Mouse (Mus musculus) adrenal gland, adult 18-20 months (tissue): ENCODE results near the gene Qrfpr. TPM values are rescaled to one million over a fixed set of nuclear protein-coding genes. Genes with fewer than 3 reads are reported as not detected.

ENCODE experiments used
- DNase-seq, 2 experiments: peaks; one replicate each; pipeline ENCODE4 v3.0.0; 2021 to 2022; ENCODE audit warnings: low spot score in 2 of 2
- total RNA-seq, 2 experiments: library from RNA; stranded (reverse); gene quantifications; 1 replicate in 1 of 2; 2 replicates in 1 of 2; pipeline ENCODE4 v1.2.3; 2021

The Qrfpr gene
- total RNA-seq, 2 experiments from 2014 or later = not detected

- peak; percentile 74 to 78 for DNase-seq
Observed at GRCm38 (mm10) chr3:36150934-36151686, 71.0 kb downstream of the Qrfpr start, which contains the start of gene D3Ertd254e. Gene D3Ertd254e (plus strand): TSS chr3:36151017.

- DNase-seq = no peak
Observed at GRCm38 (mm10) chr3:36150537-36150933, 71.6 kb downstream of the Qrfpr start.

- DNase-seq = no peak
Observed at GRCm38 (mm10) chr3:36138996-36139395, 83.1 kb downstream of the Qrfpr start.

- DNase-seq = no peak
Observed at GRCm38 (mm10) chr3:36138171-36138660, 83.9 kb downstream of the Qrfpr start.

GRCm38 (mm10) chr3:36137560-36137959 is 84.6 kb downstream of the Qrfpr start:
- peak in 1 of 2 experiments; percentile 13 for DNase-seq

GRCm38 (mm10) chr3:36136152-36136551 is 86.0 kb downstream of the Qrfpr start:
- no peak for DNase-seq

Other genes with a start within 250 kb of the Qrfpr start
- gene Mccc1, start 221.6 kb downstream of the Qrfpr start, total RNA-seq = 100 to 1,000 TPM; 128 to 133 TPM
- under 1 TPM; 0.13 to 0.22 TPM for gene Ccdc144b, start 168.8 kb downstream of the Qrfpr start, total RNA-seq
- 10 to 100 TPM; 38.9 to 46.9 TPM for gene Acad9, start 156.3 kb downstream of the Qrfpr start, total RNA-seq
- 1 to 10 TPM; 5.8 to 7.4 TPM for gene D3Ertd254e, start 71.3 kb downstream of the Qrfpr start, total RNA-seq